12 mouse cellular contexts compared by ENCODE assay signal in the genomic region with DNA sequence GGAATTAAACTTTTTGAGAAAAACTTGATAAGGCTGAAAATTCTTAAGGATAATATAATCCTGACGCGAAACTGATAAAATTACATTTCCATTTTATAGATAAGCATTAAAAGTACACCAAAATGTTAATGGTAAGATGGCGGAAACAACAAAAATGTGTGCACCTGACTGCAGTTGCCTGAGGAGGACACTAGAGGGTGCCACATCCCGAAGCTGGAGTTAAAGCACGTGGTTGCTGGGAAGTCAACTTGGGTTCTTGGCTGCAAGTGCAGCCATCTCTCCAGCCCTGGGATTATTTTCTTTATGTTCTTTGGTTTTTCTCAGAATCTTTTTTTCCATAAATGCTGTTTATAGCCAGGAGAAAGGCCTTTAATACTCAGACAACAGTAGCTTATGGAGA. TPM values are rescaled to one million over a fixed set of nuclear protein-coding genes. Genes with fewer than 3 reads are reported as not detected.
DNase-seq lines count a peak whose midpoint lies in the region; ATAC-seq and TF ChIP-seq lines count a peak whose summit lies in the region.
"Had no signal": no experiment of that assay in that cellular context is flagged by ENCODE, and none has a peak within 500 bp of the region (broad histone marks: within the 10 kb centered on the region; RNA-seq: fewer than 3 reads in every experiment).

No protein-coding gene starts in this region.

- H3K4me2 ChIP-seq in heart, postnatal 0 days (ENCODE audit: low read depth, low read length) = no peak overlapping the region
- H3K4me2 ChIP-seq: limb, embryonic 13.5 days; stomach, embryonic 15.5 days had no signal

- no peaks in the 10 kb centered on the region for H3K4me1 ChIP-seq in heart, postnatal 0 days (ENCODE audit: control insufficient read depth, insufficient read depth)
- H3K4me1 ChIP-seq: stomach, embryonic 15.5 days had no signal

- no peak overlapping the region for H3K27ac ChIP-seq in heart, postnatal 0 days (ENCODE audit: low read depth)
- H3K27ac ChIP-seq: limb, embryonic 13.5 days; stomach, embryonic 15.5 days had no signal

- intact Hi-C loops in heart, postnatal 14 days (cut with DNase I) = no loop called here

- TF ChIP-seq CTCF in heart, postnatal 0 days (IDR thresholded peaks at IDR 0.05; ENCODE audit: low read depth) = peak; percentile 46

- TF ChIP-seq EP300 in heart, postnatal 0 days (IDR thresholded peaks at IDR 0.05; ENCODE audit: low read depth) = no peak

- H3K9ac ChIP-seq in heart, postnatal 0 days (replicated peaks; ENCODE audit: low read depth, low read length) = no peak overlapping the region
- H3K9ac ChIP-seq: limb, embryonic 13.5 days; stomach, embryonic 15.5 days had no signal

- 0 out of 2 replicates have a peak, but pooled peaks cover 2% of the 10 kb centered on the region for H3K9me3 ChIP-seq in heart, postnatal 0 days (replicated peaks; ENCODE audit: control insufficient read depth, low read length)
- H3K9me3 ChIP-seq: stomach, embryonic 15.5 days had no signal

- no peaks in the 10 kb centered on the region for H3K36me3 ChIP-seq in heart, postnatal 0 days (replicated peaks; ENCODE audit: control insufficient read depth, insufficient read depth, low read length)
- H3K36me3 ChIP-seq: limb, embryonic 13.5 days; stomach, embryonic 15.5 days had no signal

- no peaks in the 10 kb centered on the region for H3K27me3 ChIP-seq in heart, postnatal 0 days (ENCODE audit: control insufficient read depth, insufficient read depth, low read length)
- H3K27me3 ChIP-seq: stomach, embryonic 15.5 days had no signal

- ATAC-seq in heart, postnatal 0 days (ENCODE audit: insufficient read depth, low read depth) = no peak
- 0 out of 2 replicates have a peak, but pooled peaks have one; percentile 31 for ATAC-seq in granulocyte monocyte progenitor cell, adult 5-6 weeks (replicated peaks; ENCODE audit: poor library complexity, severe bottlenecking)

- DNase-seq in heart, postnatal 0 days (ENCODE audit: low spot score) = no peak
- DNase-seq in heart, postnatal 14 days = no peak
- DNase-seq in 3T3-L1 (ENCODE audit: low read depth, low spot score) (peak; percentile 35), MEL-GATA-1-ER (ENCODE audit: extremely low read depth, low read depth) (peak; percentile 49)
- no peak for DNase-seq in urinary bladder, postnatal 36 days (ENCODE audit: low spot score in 2 of 2)
- DNase-seq in right cerebral cortex, postnatal 25 days = no peak
- DNase-seq in kidney, postnatal 25 days = no peak

- 38% methylated on average over 5 of the region's 5 CpGs for WGBS in heart, postnatal 0 days

- no peak overlapping the region for H3K4me3 ChIP-seq in heart, postnatal 0 days (ENCODE audit: low read depth, low read length)
- H3K4me3 ChIP-seq: limb, embryonic 13.5 days; myocyte; stomach, embryonic 15.5 days had no signal

RNA-seq across cellular contexts. Expression of gene Gpr83, which starts 13.6 kb away (rescaled TPM):
- total RNA-seq in heart, postnatal 0 days (2014; rRNA removed; ENCODE audit: low replicate concordance) = 0.15 TPM in 1 of 2 replicates, not detected in the other
- 0.04 TPM in 1 of 2 replicates, not detected in the other for polyA plus RNA-seq in heart, postnatal 0 days (2015; fragmentation: Nextera tagmentation; extraction: Ambion mirVana)
- total RNA-seq in heart, postnatal 14 days (2021) = under 1 TPM in 1 of 2 experiments, not detected in 1; 0.07 TPM
- total RNA-seq in granulocyte monocyte progenitor cell, adult 5-6 weeks (2014; fragmentation: Nextera tagmentation) = not detected in 2 replicates
- 0.05 TPM in 1 of 2 replicates, not detected in the other for total RNA-seq in granulocyte monocyte progenitor cell, adult 5-6 weeks (2017)
- polyA plus RNA-seq: myocyte had no signal

RNA-seq across cellular contexts. Expression of gene Izumo1r, which starts 57.3 kb away (rescaled TPM):
- total RNA-seq in heart, postnatal 0 days (2014; rRNA removed; ENCODE audit: low replicate concordance) = 2.0 TPM in 1 of 2 replicates, not detected in the other
- not detected in 2 replicates for polyA plus RNA-seq in heart, postnatal 0 days (2015; fragmentation: Nextera tagmentation; extraction: Ambion mirVana)
- under 1 TPM in 1 of 2 experiments, not detected in 1; 0.39 TPM for total RNA-seq in heart, postnatal 14 days (2021)
- total RNA-seq in granulocyte monocyte progenitor cell, adult 5-6 weeks (2014; fragmentation: Nextera tagmentation) = not detected in 2 replicates
- not detected in 2 replicates for total RNA-seq in granulocyte monocyte progenitor cell, adult 5-6 weeks (2017)
- polyA plus RNA-seq: heart, embryonic 14.5 days; myocyte; stomach, embryonic 15.5 days had no signal

Comparison
In these comparisons a context has a peak if more than half of its experiments do, and no peak if none do; other contexts are left out.
1. DNase-seq: peak in 3T3-L1 (single experiment) and MEL-GATA-1-ER (single experiment); none in heart, postnatal 0 days (single experiment), heart, postnatal 14 days (0 of 2), urinary bladder, postnatal 36 days (0 of 2), right cerebral cortex, postnatal 25 days (single experiment) and kidney, postnatal 25 days (0 of 2).